Mouse (Mus musculus) neural tube, embryonic 12.5 days (tissue): ENCODE results near the gene Cpm. TPM values are rescaled to one million over a fixed set of nuclear protein-coding genes. Genes with fewer than 3 reads are reported as not detected.
"Not testable (repeated sequence)": the region's sequence is repeated elsewhere in the genome, so short reads cannot be mapped to it uniquely, and the experiment has no call there.

ENCODE experiments used
- ATAC-seq: fragments of 200-750 bp; cut with Nextera tagmentation; 2 replicates; pipeline ENCODE4 v1.8.0; 2017; ENCODE audit warnings: low read depth, mild to moderate bottlenecking, moderate TSS enrichment, moderate library complexity; ENCODE audit not compliant: low FRiP score
- H3K27ac ChIP-seq: fragments of 300-500 bp; sonication (generic); 2 replicates; pipeline ENCODE4 v1.5.1; 2016
- H3K27me3 ChIP-seq: fragments of 300-500 bp; sonication (generic); replicated peaks from 2 replicates; pipeline ENCODE4 v1.6.1; 2016; ENCODE audit warnings: mild to moderate bottlenecking
- H3K36me3 ChIP-seq: fragments of 300-500 bp; sonication (generic); 2 replicates; pipeline ENCODE4 v1.6.1; 2016; ENCODE audit warnings: mild to moderate bottlenecking
- H3K4me1 ChIP-seq: fragments of 300-500 bp; sonication (generic); 2 replicates; pipeline ENCODE4 v1.6.1; 2016
- H3K4me2 ChIP-seq: fragments of 300-500 bp; sonication (generic); replicated peaks from 2 replicates; pipeline ENCODE4 v1.6.1; 2016; ENCODE audit warnings: mild to moderate bottlenecking
- H3K4me3 ChIP-seq: fragments of 300-500 bp; sonication (generic); 2 replicates; pipeline ENCODE4 v1.5.1; 2016
- H3K9ac ChIP-seq: fragments of 300-500 bp; sonication (generic); 2 replicates; pipeline ENCODE4 v1.6.1; 2016; ENCODE audit warnings: mild to moderate bottlenecking
- H3K9me3 ChIP-seq: fragments of 300-500 bp; sonication (generic); 2 replicates; pipeline ENCODE4 v1.6.1; 2016; ENCODE audit warnings: mild to moderate bottlenecking
- WGBS: fragments of 180-500 bp; shearing (Covaris S2); methylation state at CpG from one replicate; pipeline ENCODE4 v1.1.7; 2016; 5-methylcytosine and 5-hydroxymethylcytosine counted together
- polyA plus RNA-seq: library from polyadenylated mRNA; unstranded; fragments of >200 nt; fragmentation: Nextera tagmentation; extraction: Ambion mirVana; gene quantifications from 2 replicates; pipeline ENCODE4 v1.2.1, GENCODE M21; 2016

Gene Cpm
- polyA plus RNA-seq, 1 experiment from 2014 or later = 10.0 TPM

- no peak overlapping the region for H3K27ac ChIP-seq
- no peaks in the 10 kb centered on the region for H3K27me3 ChIP-seq
- no peaks in the 10 kb centered on the region for H3K36me3 ChIP-seq
- no peak overlapping the region for H3K4me3 ChIP-seq
- no peak for ATAC-seq
- 90% methylated on average over 9 of the region's 9 CpGs for WGBS
- no peak overlapping the region for H3K4me2 ChIP-seq
- no peaks in the 10 kb centered on the region for H3K9me3 ChIP-seq
- no peak overlapping the region for H3K9ac ChIP-seq
- no peaks in the 10 kb centered on the region for H3K4me1 ChIP-seq
These were observed 33.0 kb upstream of the Cpm start for GRCm38 (mm10) chr10:117596165-117596735.

GRCm38 (mm10) chr10:117596771-117597324, 32.5 kb upstream of the Cpm start:
- Histone ChIP-seq H3K9me3 (no peaks in the 10 kb centered on the region), H3K36me3 (no peaks in the 10 kb centered on the region), H3K4me1 (no peaks in the 10 kb centered on the region), H3K27ac (no peak overlapping the region), H3K27me3 (no peaks in the 10 kb centered on the region), H3K4me3 (no peak overlapping the region), H3K4me2 (no peak overlapping the region), H3K9ac (no peak overlapping the region)
- 80% methylated on average over 5 of the region's 5 CpGs for WGBS
- no peak for ATAC-seq

- WGBS = 93% methylated on average over 16 of the region's 16 CpGs
- H3K9me3 ChIP-seq, H3K27ac ChIP-seq, H3K4me3 ChIP-seq, H3K4me1 ChIP-seq, H3K36me3 ChIP-seq, H3K4me2 ChIP-seq, ATAC-seq, H3K27me3 ChIP-seq, H3K9ac ChIP-seq: not testable (repeated sequence)
These were observed 31.7 kb upstream of the Cpm start for GRCm38 (mm10) chr10:117597371-117598265.

- H3K36me3 ChIP-seq = no peaks in the 10 kb centered on the region
- WGBS = 86% methylated on average over 10 of the region's 10 CpGs
- no peak overlapping the region for H3K9ac ChIP-seq
- H3K4me1 ChIP-seq = no peaks in the 10 kb centered on the region
- no peaks in the 10 kb centered on the region for H3K9me3 ChIP-seq
- no peak overlapping the region for H3K27ac ChIP-seq
- no peak overlapping the region for H3K4me2 ChIP-seq
- H3K27me3 ChIP-seq = no peaks in the 10 kb centered on the region
- ATAC-seq = no peak
- no peak overlapping the region for H3K4me3 ChIP-seq
These were observed 30.9 kb upstream of the Cpm start for GRCm38 (mm10) chr10:117598266-117598950.

GRCm38 (mm10) chr10:117598951-117599572, 30.2 kb upstream of the Cpm start:
- not testable (repeated sequence) for H3K4me2 ChIP-seq, H3K36me3 ChIP-seq, H3K9ac ChIP-seq, H3K27me3 ChIP-seq, ATAC-seq, H3K4me3 ChIP-seq, H3K4me1 ChIP-seq, H3K9me3 ChIP-seq, H3K27ac ChIP-seq
- WGBS = 90% methylated on average over 8 of the region's 8 CpGs

GRCm38 (mm10) chr10:117601146-117602035, 27.9 kb upstream of the Cpm start:
- no peak overlapping the region for H3K4me2 ChIP-seq
- no peak overlapping the region for H3K4me3 ChIP-seq
- no peak overlapping the region for H3K9ac ChIP-seq
- H3K4me1 ChIP-seq = no peaks in the 10 kb centered on the region
- H3K27ac ChIP-seq = no peak overlapping the region
- WGBS = 78% methylated on average over 8 of the region's 8 CpGs
- no peak for ATAC-seq
- H3K9me3 ChIP-seq = no peaks in the 10 kb centered on the region
- H3K36me3 ChIP-seq = no peaks in the 10 kb centered on the region
- no peaks in the 10 kb centered on the region for H3K27me3 ChIP-seq

GRCm38 (mm10) chr10:117602325-117603129, 26.8 kb upstream of the Cpm start:
- no peak for ATAC-seq
- H3K9ac ChIP-seq = no peak overlapping the region
- no peaks in the 10 kb centered on the region for H3K9me3 ChIP-seq
- H3K36me3 ChIP-seq = no peaks in the 10 kb centered on the region
- H3K27me3 ChIP-seq = no peaks in the 10 kb centered on the region
- WGBS = 89% methylated on average over 3 of the region's 3 CpGs
- no peak overlapping the region for H3K4me2 ChIP-seq
- H3K4me1 ChIP-seq = no peaks in the 10 kb centered on the region
- no peak overlapping the region for H3K4me3 ChIP-seq
- no peak overlapping the region for H3K27ac ChIP-seq

GRCm38 (mm10) chr10:117603130-117603833, 26.0 kb upstream of the Cpm start:
- no peaks in the 10 kb centered on the region for H3K27me3 ChIP-seq
- no peak overlapping the region for H3K4me3 ChIP-seq
- H3K9me3 ChIP-seq = no peaks in the 10 kb centered on the region
- no peak overlapping the region for H3K9ac ChIP-seq
- H3K36me3 ChIP-seq = no peaks in the 10 kb centered on the region
- no peak overlapping the region for H3K4me2 ChIP-seq
- 85% methylated on average over 8 of the region's 8 CpGs for WGBS
- no peak overlapping the region for H3K27ac ChIP-seq
- H3K4me1 ChIP-seq = no peaks in the 10 kb centered on the region
- ATAC-seq = no peak

GRCm38 (mm10) chr10:117603834-117604623, 25.3 kb upstream of the Cpm start:
- Histone ChIP-seq H3K4me1 (no peaks in the 10 kb centered on the region), H3K36me3 (no peaks in the 10 kb centered on the region), H3K27ac (no peak overlapping the region), H3K27me3 (no peaks in the 10 kb centered on the region), H3K9me3 (no peaks in the 10 kb centered on the region), H3K4me2 (no peak overlapping the region), H3K9ac (no peak overlapping the region), H3K4me3 (no peak overlapping the region)
- WGBS = 80% methylated on average over 14 of the region's 14 CpGs
- no peak for ATAC-seq
